Comparison of ENCODE assay signal across 15 mouse cellular contexts in the genomic region with DNA sequence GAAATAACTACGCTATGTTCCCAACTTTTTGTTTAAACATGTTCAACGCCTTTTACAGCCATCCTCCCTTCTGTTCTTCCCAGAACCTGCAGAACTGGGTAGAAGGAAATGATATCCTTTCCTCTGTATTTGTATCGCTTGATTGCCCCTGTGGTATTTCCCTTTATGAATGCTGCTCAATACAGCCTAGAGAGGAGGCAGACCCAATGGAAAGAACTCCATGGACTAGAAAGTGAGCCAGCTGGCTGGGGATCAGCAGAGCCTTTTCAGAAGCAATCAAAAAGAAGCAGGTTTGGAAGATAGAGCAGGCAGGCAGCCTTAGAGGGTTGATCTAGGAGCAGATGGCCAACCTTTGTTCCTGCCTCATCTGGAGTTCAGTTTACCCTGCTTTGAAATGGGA.
A peak's percentile ranks its signal among the peaks of the same experiment; 100 is the strongest.
DNase-seq lines count a peak whose midpoint lies in the region; ATAC-seq and TF ChIP-seq lines count a peak whose summit lies in the region.
"Had no signal": no experiment of that assay in that cellular context is flagged by ENCODE, and none has a peak within 500 bp of the region (broad histone marks: within the 10 kb centered on the region; RNA-seq: fewer than 3 reads in every experiment).

No protein-coding gene starts in this region.

- TF ChIP-seq CTCF in midbrain, postnatal 0 days (IDR thresholded peaks at IDR 0.05) = no peak

- DNase-seq in forebrain, embryonic 11.5 days (ENCODE audit: low spot score) = no peak
- peak; percentile 29 for DNase-seq in midbrain, postnatal 0 days (ENCODE audit: low spot score)
- DNase-seq in embryo, embryonic 10.5 days (ENCODE audit: low spot score) = peak; percentile 2
- DNase-seq in ovary, postnatal 36 days (ENCODE audit: low spot score) = peak; percentile 19
- DNase-seq in neural tube, embryonic 10.5 days (ENCODE audit: extremely low spot score, low spot score) = no peak
- DNase-seq: cerebellum, adult 11-12 months; gastrocnemius, postnatal 25 days; kidney, postnatal 36 days; lung, adult 18-20 months; spleen, adult 18-20 months had no signal

- 53% methylated on average over 3 of the region's 3 CpGs for WGBS in forebrain, embryonic 13.5 days
- 66% methylated on average over 3 of the region's 3 CpGs for WGBS in forebrain, embryonic 11.5 days
- WGBS in midbrain, postnatal 0 days = 72% methylated on average over 3 of the region's 3 CpGs
- 72% methylated on average over 3 of the region's 3 CpGs for WGBS in midbrain, embryonic 13.5 days

- no peak overlapping the region for H3K4me2 ChIP-seq in forebrain, embryonic 13.5 days
- no peak overlapping the region for H3K4me2 ChIP-seq in forebrain, embryonic 11.5 days (ENCODE audit: low read depth, low read length, severe bottlenecking)
- H3K4me2 ChIP-seq in midbrain, postnatal 0 days (ENCODE audit: low read depth, low read length, poor library complexity, severe bottlenecking) = no peak overlapping the region
- no peak overlapping the region for H3K4me2 ChIP-seq in midbrain, embryonic 13.5 days (replicated peaks)
- H3K4me2 ChIP-seq: heart, embryonic 11.5 days; limb, embryonic 15.5 days had no signal

- H3K27ac ChIP-seq in forebrain, embryonic 13.5 days = no peak overlapping the region
- H3K27ac ChIP-seq in forebrain, embryonic 11.5 days (ENCODE audit: low read depth, low read length) = no peak overlapping the region
- H3K27ac ChIP-seq in midbrain, postnatal 0 days (ENCODE audit: low read depth, low read length) = no peak overlapping the region
- no peak overlapping the region for H3K27ac ChIP-seq in midbrain, embryonic 13.5 days
- H3K27ac ChIP-seq: limb, embryonic 15.5 days had no signal

- no peaks in the 10 kb centered on the region for H3K4me1 ChIP-seq in forebrain, embryonic 13.5 days
- no peaks in the 10 kb centered on the region for H3K4me1 ChIP-seq in forebrain, embryonic 11.5 days (replicated peaks; ENCODE audit: control insufficient read depth, insufficient read depth, low read length)
- no peaks in the 10 kb centered on the region for H3K4me1 ChIP-seq in midbrain, postnatal 0 days (ENCODE audit: insufficient read depth, low read length)
- H3K4me1 ChIP-seq in midbrain, embryonic 13.5 days (replicated peaks) = no peaks in the 10 kb centered on the region
- H3K4me1 ChIP-seq: limb, embryonic 15.5 days had no signal

- no peak overlapping the region for H3K9ac ChIP-seq in forebrain, embryonic 13.5 days
- no peak overlapping the region for H3K9ac ChIP-seq in forebrain, embryonic 11.5 days (ENCODE audit: low read length)
- no peak overlapping the region for H3K9ac ChIP-seq in midbrain, postnatal 0 days (replicated peaks; ENCODE audit: low read length, poor library complexity, severe bottlenecking)
- H3K9ac ChIP-seq in midbrain, embryonic 13.5 days (replicated peaks) = no peak overlapping the region
- H3K9ac ChIP-seq: limb, embryonic 15.5 days had no signal

- H3K36me3 ChIP-seq in forebrain, embryonic 13.5 days (ENCODE audit: poor library complexity, severe bottlenecking) = no peaks in the 10 kb centered on the region
- H3K36me3 ChIP-seq in forebrain, embryonic 11.5 days (ENCODE audit: control insufficient read depth, insufficient read depth, low read length) = no peaks in the 10 kb centered on the region
- no peaks in the 10 kb centered on the region for H3K36me3 ChIP-seq in midbrain, postnatal 0 days (ENCODE audit: insufficient read depth, low read length)
- H3K36me3 ChIP-seq in midbrain, embryonic 13.5 days = no peaks in the 10 kb centered on the region
- H3K36me3 ChIP-seq: limb, embryonic 15.5 days had no signal

- H3K9me3 ChIP-seq in forebrain, embryonic 13.5 days (replicated peaks) = no peaks in the 10 kb centered on the region
- H3K9me3 ChIP-seq in forebrain, embryonic 11.5 days (ENCODE audit: control insufficient read depth, low read length) = no peaks in the 10 kb centered on the region
- H3K9me3 ChIP-seq in midbrain, postnatal 0 days (ENCODE audit: low read length) = no peaks in the 10 kb centered on the region
- H3K9me3 ChIP-seq in midbrain, embryonic 13.5 days = no peaks in the 10 kb centered on the region
- H3K9me3 ChIP-seq: limb, embryonic 15.5 days had no signal

- peak; percentile 53; the same call in 1 of the 2 replicates for ATAC-seq in forebrain, embryonic 13.5 days
- ATAC-seq in forebrain, embryonic 11.5 days (replicated peaks; ENCODE audit: low FRiP score) = no peak
- ATAC-seq in midbrain, postnatal 0 days (ENCODE audit: low FRiP score) = no peak
- ATAC-seq in midbrain, embryonic 13.5 days = no peak
- ATAC-seq in CD4-positive, CD25-positive, alpha-beta regulatory T cell, adult 4 months = no peak

- H3K4me3 ChIP-seq in forebrain, embryonic 13.5 days = no peak overlapping the region
- H3K4me3 ChIP-seq in forebrain, embryonic 11.5 days (ENCODE audit: low read depth, low read length) = no peak overlapping the region
- no peak overlapping the region for H3K4me3 ChIP-seq in midbrain, postnatal 0 days (ENCODE audit: low read depth, low read length)
- H3K4me3 ChIP-seq in midbrain, embryonic 13.5 days (replicated peaks) = no peak overlapping the region
- H3K4me3 ChIP-seq: limb, embryonic 15.5 days had no signal

- H3K27me3 ChIP-seq in forebrain, embryonic 13.5 days = no peaks in the 10 kb centered on the region
- no peaks in the 10 kb centered on the region for H3K27me3 ChIP-seq in forebrain, embryonic 11.5 days (ENCODE audit: control insufficient read depth, insufficient read depth, low read length)
- no peaks in the 10 kb centered on the region for H3K27me3 ChIP-seq in midbrain, postnatal 0 days (ENCODE audit: insufficient read depth, low read length)
- no peaks in the 10 kb centered on the region for H3K27me3 ChIP-seq in midbrain, embryonic 13.5 days
- H3K27me3 ChIP-seq: limb, embryonic 15.5 days had no signal

Comparison
In these comparisons a context has a peak if more than half of its experiments do, and no peak if none do; other contexts are left out.
1. DNase-seq: peak in midbrain, postnatal 0 days (single experiment), embryo, embryonic 10.5 days (single experiment) and ovary, postnatal 36 days (single experiment); none in forebrain, embryonic 11.5 days (single experiment) and neural tube, embryonic 10.5 days (single experiment).